Mouse (Mus musculus): Measurements from ENCODE around the gene Ephb3.

- TF ChIP-seq CTCF (IDR thresholded peaks at IDR 0.05; ENCODE audit: low read depth) = no peak
- no peak for TF ChIP-seq EP300 (IDR thresholded peaks at IDR 0.05; ENCODE audit: low read depth)
Measured at GRCm38 (mm10) chr16:21214803-21215202, 10.2 kb downstream of the Ephb3 start.

Data from liver, postnatal 0 days (tissue).